Mouse (Mus musculus) limb, embryonic 11.5 days (tissue): ENCODE results near the gene Kmt2b. TPM values are rescaled to one million over a fixed set of nuclear protein-coding genes. Genes with fewer than 3 reads are reported as not detected.
A peak's percentile ranks its signal among the peaks of the same experiment; 100 is the strongest.

Experiments used
- ATAC-seq: fragments of 200-750 bp; cut with Nextera tagmentation; 2 replicates; pipeline ENCODE4 v1.8.0; 2017; ENCODE audit warnings: low read depth; ENCODE audit not compliant: insufficient number of reproducible peaks, low FRiP score, low TSS enrichment
- DNase-seq: peaks from one replicate; pipeline ENCODE4 v3.0.0-alpha.2; 2015; ENCODE audit warnings: low spot score
- H3K27ac ChIP-seq: fragments of 300-500 bp; sonication (generic); replicated peaks from 2 replicates; pipeline ENCODE4 v1.5.1; 2014; ENCODE audit warnings: low read depth, mild to moderate bottlenecking, low read length
- H3K27me3 ChIP-seq: fragments of 300-500 bp; sonication (generic); 2 replicates; pipeline ENCODE4 v1.6.1; 2014; ENCODE audit warnings: mild to moderate bottlenecking, low read length, mixed read lengths; ENCODE audit not compliant: control insufficient read depth, insufficient read depth
- H3K36me3 ChIP-seq: fragments of 300-500 bp; sonication (generic); 2 replicates; pipeline ENCODE4 v1.6.1; 2014; ENCODE audit warnings: mild to moderate bottlenecking, low read length, moderate library complexity, mixed read lengths; ENCODE audit not compliant: control insufficient read depth, insufficient read depth
- H3K4me1 ChIP-seq: fragments of 300-500 bp; sonication (generic); 2 replicates; pipeline ENCODE4 v1.6.1; 2014; ENCODE audit warnings: low read length, mixed read lengths; ENCODE audit not compliant: control insufficient read depth, insufficient read depth
- H3K4me2 ChIP-seq: fragments of 300-500 bp; sonication (generic); 2 replicates; pipeline ENCODE4 v1.6.1; 2014; ENCODE audit warnings: low read depth, mild to moderate bottlenecking, moderate library complexity; ENCODE audit not compliant: severe bottlenecking
- H3K4me3 ChIP-seq: fragments of 300-500 bp; sonication (generic); 2 replicates; pipeline ENCODE4 v1.5.1; 2014; ENCODE audit warnings: low read depth, low read length
- H3K9ac ChIP-seq: fragments of 300-500 bp; sonication (generic); 2 replicates; pipeline ENCODE4 v1.6.1; 2014; ENCODE audit warnings: mild to moderate bottlenecking, low read length
- H3K9me3 ChIP-seq: fragments of 300-500 bp; sonication (generic); 2 replicates; pipeline ENCODE4 v1.6.1; 2016; ENCODE audit warnings: low read length; ENCODE audit not compliant: control insufficient read depth
- WGBS: fragments of 180-500 bp; shearing (Covaris S2); extraction: QIAGEN DNeasy Blood & Tissue Kit; methylation state at CpG from one replicate; pipeline ENCODE4 v1.1.7; 2014; 5-methylcytosine and 5-hydroxymethylcytosine counted together
- polyA plus RNA-seq: library from polyadenylated mRNA; unstranded; fragments of >200 nt; fragmentation: Nextera tagmentation; extraction: Ambion mirVana; gene quantifications from 2 replicates; pipeline ENCODE4 v1.2.1, GENCODE M21; 2014

Kmt2b gene
- polyA plus RNA-seq, 1 experiment from 2014 or later = 11.9 TPM

DNA sequence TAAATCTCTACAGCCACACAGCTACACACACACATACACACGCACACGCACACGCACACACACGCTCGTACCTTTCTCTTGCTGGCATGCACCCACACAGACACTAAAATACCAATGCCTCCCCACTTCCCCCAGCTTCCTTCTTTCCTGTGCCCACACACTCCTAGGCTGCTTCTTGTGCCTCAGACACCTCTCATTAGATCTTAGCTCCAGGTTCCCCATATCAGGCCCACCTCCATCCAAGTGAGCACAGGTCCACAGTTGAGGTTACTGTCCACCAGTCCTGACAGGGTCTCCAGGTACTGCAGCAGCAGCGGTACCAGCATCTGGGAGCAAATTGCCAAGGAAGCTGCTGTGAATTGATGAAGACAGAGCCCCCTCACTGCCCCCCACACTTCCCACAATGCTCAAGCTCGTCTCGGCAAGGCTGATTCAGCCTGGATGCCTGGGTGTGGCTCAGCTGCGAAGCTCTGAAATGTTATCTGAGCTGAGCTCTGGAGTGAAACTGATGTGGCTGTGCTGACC, 57.2 kb downstream of the Kmt2b start:
- Histone ChIP-seq H3K4me3 (no peak overlapping the region), H3K4me1 (peaks cover 18% of the 10 kb centered on the region; the same call in 1 of the 2 replicates), H3K9me3 (no peaks in the 10 kb centered on the region), H3K9ac (no peak overlapping the region), H3K27me3 (no peaks in the 10 kb centered on the region), H3K4me2 (no peak overlapping the region), H3K27ac (no peak overlapping the region), H3K36me3 (peaks cover 20% of the 10 kb centered on the region)
- DNase-seq (no peak), ATAC-seq (no peak)
- 85% methylated on average over 9 of the region's 9 CpGs for WGBS

DNA sequence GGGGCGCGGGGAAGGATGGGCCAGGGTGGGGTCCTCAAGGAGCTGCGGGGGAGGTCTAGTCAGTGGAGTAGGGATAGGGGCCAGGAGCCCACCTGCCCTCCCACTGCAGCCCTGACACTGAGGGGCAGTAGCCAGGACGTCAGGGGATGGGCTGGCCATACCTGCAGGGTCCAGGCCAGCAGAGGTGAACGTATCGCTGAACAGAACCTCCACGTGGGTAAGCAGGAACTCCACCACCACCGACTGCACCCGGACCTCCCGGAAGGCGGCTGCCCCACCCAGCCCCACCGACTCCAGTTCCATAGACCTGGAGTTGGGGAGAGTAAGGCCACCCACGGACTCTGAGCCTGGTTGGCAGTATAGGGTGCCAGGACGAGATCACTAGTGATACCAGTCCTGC, 61.5 kb downstream of the Kmt2b start:
- Histone ChIP-seq H3K27ac (no peak overlapping the region), H3K4me2 (no peak overlapping the region), H3K9ac (no peak overlapping the region), H3K4me1 (0 out of 2 replicates have a peak, but pooled peaks cover 9% of the 10 kb centered on the region), H3K27me3 (no peaks in the 10 kb centered on the region), H3K4me3 (no peak overlapping the region), H3K36me3 (peaks cover 25% of the 10 kb centered on the region), H3K9me3 (no peaks in the 10 kb centered on the region)
- no peak for DNase-seq
- WGBS = 82% methylated on average over 14 of the region's 14 CpGs
- ATAC-seq = no peak

DNA sequence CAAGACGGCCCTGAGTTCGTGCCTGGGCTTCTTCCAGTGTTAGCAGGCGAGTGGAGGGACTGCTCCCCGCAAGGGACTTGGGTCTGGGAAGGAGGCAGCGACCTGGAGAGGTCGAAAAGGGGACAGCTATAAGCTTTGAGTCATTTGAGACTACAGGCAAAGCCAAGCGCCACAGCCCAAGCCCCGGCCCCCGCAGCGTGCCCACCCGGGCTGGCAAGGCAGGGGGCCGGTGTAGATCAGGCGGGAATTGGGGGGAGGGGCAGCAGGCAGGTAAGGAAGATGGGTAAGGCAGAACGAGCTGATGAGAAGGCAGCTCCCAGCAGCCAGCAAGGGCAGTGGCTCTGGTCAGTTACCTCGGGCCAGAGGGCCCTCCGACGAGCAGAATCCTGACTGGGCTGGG, 62.1 kb downstream of the Kmt2b start:
- no peak for ATAC-seq
- no peaks in the 10 kb centered on the region for H3K27me3 ChIP-seq
- no peak overlapping the region for H3K27ac ChIP-seq
- H3K4me2 ChIP-seq = 0 out of 2 replicates have a peak overlapping the region, but pooled peaks have one; percentile 10
- 0 out of 2 replicates have a peak overlapping the region, but pooled peaks have one; percentile 0 for H3K4me3 ChIP-seq
- 0 out of 2 replicates have a peak, but pooled peaks cover 9% of the 10 kb centered on the region for H3K4me1 ChIP-seq
- DNase-seq = no peak
- peaks cover 25% of the 10 kb centered on the region for H3K36me3 ChIP-seq
- H3K9ac ChIP-seq = no peak overlapping the region; the same call in 1 of the 2 replicates
- no peaks in the 10 kb centered on the region for H3K9me3 ChIP-seq
- WGBS = 22% methylated on average over 17 of the region's 17 CpGs

DNA sequence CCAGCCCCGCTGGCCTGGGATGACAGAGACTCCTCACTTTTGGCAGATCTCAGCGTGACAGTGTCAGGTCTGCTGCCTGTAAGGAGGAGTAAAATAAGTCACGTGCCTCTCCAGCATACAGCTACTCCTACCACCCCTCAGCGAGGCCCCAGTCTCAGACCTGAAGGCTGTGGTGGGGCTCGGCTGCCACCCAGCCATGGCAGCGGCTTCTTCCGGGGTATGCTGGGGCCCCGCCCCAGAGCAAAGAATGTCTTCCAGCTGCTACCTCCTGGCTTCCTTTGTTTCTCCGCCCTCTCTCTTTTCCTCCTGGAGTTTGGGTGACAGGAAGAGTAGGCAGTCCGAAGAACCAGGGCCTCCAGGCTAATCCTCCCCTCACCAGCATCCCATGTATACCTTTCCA, 62.6 kb downstream of the Kmt2b start:
- no peak overlapping the region for H3K27ac ChIP-seq
- DNase-seq (no peak), ATAC-seq (no peak)
- H3K27me3 ChIP-seq = no peaks in the 10 kb centered on the region
- no peak overlapping the region for H3K4me3 ChIP-seq
- 0 out of 2 replicates have a peak, but pooled peaks cover 9% of the 10 kb centered on the region for H3K4me1 ChIP-seq
- H3K4me2 ChIP-seq = no peak overlapping the region
- H3K36me3 ChIP-seq = peaks cover 25% of the 10 kb centered on the region
- no peaks in the 10 kb centered on the region for H3K9me3 ChIP-seq
- 23% methylated on average over 10 of the region's 10 CpGs for WGBS
- H3K9ac ChIP-seq = no peak overlapping the region; the same call in 1 of the 2 replicates

DNA sequence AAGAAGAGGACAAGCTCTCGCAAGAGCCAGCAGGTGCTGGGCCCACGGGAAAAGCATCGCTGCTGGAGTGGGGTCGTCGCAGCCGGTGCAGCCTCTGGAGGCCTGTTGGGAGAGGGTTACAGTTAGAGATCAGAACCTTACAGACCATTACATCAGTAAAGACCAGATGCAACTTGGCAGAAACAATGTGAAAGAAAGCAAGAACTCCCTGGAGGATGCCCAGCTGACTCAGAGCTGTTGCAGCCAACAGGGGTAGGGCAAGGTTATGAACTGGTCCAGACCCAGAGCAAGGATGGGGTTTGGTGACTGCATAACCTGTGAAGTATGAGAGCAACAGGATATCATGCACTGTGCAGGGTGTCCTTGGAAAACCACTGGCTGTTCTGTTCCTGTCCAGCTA, 64.0 kb downstream of the Kmt2b start:
- H3K9me3 ChIP-seq = no peaks in the 10 kb centered on the region
- H3K4me2 ChIP-seq = no peak overlapping the region
- H3K36me3 ChIP-seq = peaks cover 19% of the 10 kb centered on the region
- H3K4me3 ChIP-seq = no peak overlapping the region
- DNase-seq = no peak
- no peak overlapping the region for H3K27ac ChIP-seq
- ATAC-seq = no peak
- WGBS = 81% methylated on average over 6 of the region's 6 CpGs
- 0 out of 2 replicates have a peak, but pooled peaks cover 9% of the 10 kb centered on the region for H3K4me1 ChIP-seq
- H3K27me3 ChIP-seq = no peaks in the 10 kb centered on the region
- no peak overlapping the region for H3K9ac ChIP-seq

DNA sequence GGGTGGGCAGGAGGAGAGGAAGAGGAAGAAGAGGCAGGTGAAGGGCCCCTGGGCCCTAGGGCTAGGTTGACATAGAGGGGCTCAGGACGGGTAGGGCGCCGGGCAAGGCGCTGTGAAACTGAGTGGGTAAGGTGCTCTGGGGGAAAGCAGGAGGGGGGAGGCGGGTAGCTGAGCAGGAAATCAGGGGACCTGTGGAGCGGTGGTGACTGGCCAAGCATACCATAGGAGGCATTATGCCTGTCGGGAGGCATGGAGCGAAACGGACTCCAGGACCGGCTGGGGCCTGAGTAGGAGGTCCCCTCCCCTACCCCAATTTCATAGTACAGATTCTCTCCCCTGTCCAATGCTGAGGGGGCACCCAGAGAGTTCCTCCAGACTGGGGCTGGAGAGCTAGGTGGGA, 65.7 kb downstream of the Kmt2b start:
- Histone ChIP-seq H3K9ac (no peak overlapping the region), H3K27me3 (no peaks in the 10 kb centered on the region), H3K4me3 (no peak overlapping the region), H3K4me1 (0 out of 2 replicates have a peak, but pooled peaks cover 9% of the 10 kb centered on the region), H3K36me3 (peaks cover 8% of the 10 kb centered on the region; the same call in 1 of the 2 replicates), H3K9me3 (no peaks in the 10 kb centered on the region), H3K27ac (no peak overlapping the region), H3K4me2 (no peak overlapping the region)
- ATAC-seq (no peak), DNase-seq (no peak)
- 83% methylated on average over 10 of the region's 10 CpGs for WGBS

DNA sequence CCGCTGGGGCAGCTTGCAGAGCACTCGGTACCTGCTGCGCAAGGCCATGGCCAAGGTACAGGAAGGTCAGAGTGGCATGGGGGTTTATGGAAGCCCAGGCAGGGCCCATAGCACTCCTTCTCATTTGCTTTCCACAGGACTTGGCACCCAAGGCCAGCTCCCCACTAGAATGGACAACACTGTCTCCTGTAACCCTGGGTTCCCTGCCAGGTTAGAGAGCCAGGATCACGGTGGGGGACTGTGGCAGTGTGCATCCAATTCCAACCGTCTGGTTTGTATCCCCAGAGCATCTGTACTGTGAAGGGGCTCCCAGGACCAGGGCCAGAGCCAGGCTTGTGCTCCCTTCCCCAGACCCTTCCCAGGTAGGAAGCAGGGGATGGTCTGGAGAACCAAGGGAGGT, 67.7 kb downstream of the Kmt2b start:
- Histone ChIP-seq H3K27ac (no peak overlapping the region), H3K27me3 (no peaks in the 10 kb centered on the region), H3K4me3 (no peak overlapping the region), H3K4me1 (no peaks in the 10 kb centered on the region), H3K9me3 (no peaks in the 10 kb centered on the region), H3K36me3 (0 out of 2 replicates have a peak, but pooled peaks cover 5% of the 10 kb centered on the region), H3K9ac (no peak overlapping the region), H3K4me2 (no peak overlapping the region)
- no peak for ATAC-seq
- no peak for DNase-seq
- 82% methylated on average over 5 of the region's 5 CpGs for WGBS

GRCm38 (mm10) chr7:30520396-30520795, 68.1 kb downstream of the Kmt2b start:
- 0 out of 2 replicates have a peak, but pooled peaks cover 5% of the 10 kb centered on the region for H3K36me3 ChIP-seq
- no peak for DNase-seq
- H3K9me3 ChIP-seq = no peaks in the 10 kb centered on the region
- no peaks in the 10 kb centered on the region for H3K27me3 ChIP-seq
- 82% methylated on average over 4 of the region's 4 CpGs for WGBS
- H3K9ac ChIP-seq = no peak overlapping the region
- no peak overlapping the region for H3K4me3 ChIP-seq
- no peak overlapping the region for H3K4me2 ChIP-seq
- no peak for ATAC-seq
- no peak overlapping the region for H3K27ac ChIP-seq
- H3K4me1 ChIP-seq = no peaks in the 10 kb centered on the region
